Mouse (Mus musculus): ENCODE measurements around the gene Galnt14.

Galnt14 gene

GRCm38 (mm10) chr17:73668996-73669395 is 41.3 kb downstream of the Galnt14 start:
- no peak for DNase-seq (ENCODE audit: low read depth in 1 of 2, low spot score in 2 of 2)

GRCm38 (mm10) chr17:73663237-73663636 is 47.0 kb downstream of the Galnt14 start:
- no peak for DNase-seq (ENCODE audit: low read depth in 1 of 2, low spot score in 2 of 2)

GRCm38 (mm10) chr17:73658731-73659445 is 51.4 kb downstream of the Galnt14 start:
- DNase-seq (ENCODE audit: low read depth in 1 of 2, low spot score in 2 of 2) = no peak

- DNase-seq (ENCODE audit: low read depth in 1 of 2, low spot score in 2 of 2) = no peak
These were observed 53.9 kb downstream of the Galnt14 start for GRCm38 (mm10) chr17:73656373-73656772.

- DNase-seq (ENCODE audit: low read depth in 1 of 2, low spot score in 2 of 2) = no peak
These were observed 56.0 kb downstream of the Galnt14 start for GRCm38 (mm10) chr17:73654261-73654660.

GRCm38 (mm10) chr17:73649371-73649770 is 60.9 kb downstream of the Galnt14 start:
- no peak for DNase-seq (ENCODE audit: low read depth in 1 of 2, low spot score in 2 of 2)

- no peak for DNase-seq (ENCODE audit: low read depth in 1 of 2, low spot score in 2 of 2)
These were observed 68.6 kb downstream of the Galnt14 start for GRCm38 (mm10) chr17:73641676-73642075.

- no peak for DNase-seq (ENCODE audit: low read depth in 1 of 2, low spot score in 2 of 2)
These were observed 70.2 kb downstream of the Galnt14 start for GRCm38 (mm10) chr17:73640117-73640480.

GRCm38 (mm10) chr17:73639401-73640116 is 70.7 kb downstream of the Galnt14 start:
- no peak for DNase-seq (ENCODE audit: low read depth in 1 of 2, low spot score in 2 of 2)

GRCm38 (mm10) chr17:73636988-73637387 is 73.3 kb downstream of the Galnt14 start:
- DNase-seq (ENCODE audit: low read depth in 1 of 2, low spot score in 2 of 2) = no peak

- no peak for DNase-seq (ENCODE audit: low read depth in 1 of 2, low spot score in 2 of 2)
These were observed 75.4 kb downstream of the Galnt14 start for GRCm38 (mm10) chr17:73634896-73635295.

- no peak for DNase-seq (ENCODE audit: low read depth in 1 of 2, low spot score in 2 of 2)
These were observed 76.1 kb downstream of the Galnt14 start for GRCm38 (mm10) chr17:73633991-73634710.

- DNase-seq (ENCODE audit: low read depth in 1 of 2, low spot score in 2 of 2) = no peak
These were observed 81.9 kb downstream of the Galnt14 start for GRCm38 (mm10) chr17:73628263-73628914.

GRCm38 (mm10) chr17:73626912-73627311 is 83.3 kb downstream of the Galnt14 start:
- no peak for DNase-seq (ENCODE audit: low read depth in 1 of 2, low spot score in 2 of 2)

GRCm38 (mm10) chr17:73620049-73620448 is 90.2 kb downstream of the Galnt14 start:
- DNase-seq (ENCODE audit: low read depth in 1 of 2, low spot score in 2 of 2) = no peak

GRCm38 (mm10) chr17:73602552-73603478 is 107.4 kb downstream of the Galnt14 start:
- DNase-seq (ENCODE audit: low read depth in 1 of 2, low spot score in 2 of 2) = no peak

- no peak for DNase-seq (ENCODE audit: low read depth in 1 of 2, low spot score in 2 of 2)
These were observed 110.3 kb downstream of the Galnt14 start for GRCm38 (mm10) chr17:73599923-73600322.

GRCm38 (mm10) chr17:73592081-73592480 is 118.2 kb downstream of the Galnt14 start:
- DNase-seq (ENCODE audit: low read depth in 1 of 2, low spot score in 2 of 2) = no peak

GRCm38 (mm10) chr17:73587573-73587972 is 122.7 kb downstream of the Galnt14 start:
- DNase-seq (ENCODE audit: low read depth in 1 of 2, low spot score in 2 of 2) = no peak

- DNase-seq (ENCODE audit: low read depth in 1 of 2, low spot score in 2 of 2) = no peak
These were observed 136.1 kb downstream of the Galnt14 start for GRCm38 (mm10) chr17:73574186-73574585.
